Mouse (Mus musculus) limb, embryonic 13.5 days (tissue): ENCODE measurements around the gene Rap2a. TPM values are rescaled to one million over a fixed set of nuclear protein-coding genes. Genes with fewer than 3 reads are reported as not detected.

Experiments used
- ATAC-seq: fragments of 200-750 bp; cut with Nextera tagmentation; 2 replicates; pipeline ENCODE4 v1.8.0; 2017; ENCODE audit warnings: low read depth, moderate number of reproducible peaks, moderate TSS enrichment; ENCODE audit not compliant: low FRiP score
- H3K27ac ChIP-seq: fragments of 300-500 bp; sonication (generic); 2 replicates; pipeline ENCODE4 v1.5.1; 2015; ENCODE audit warnings: inconsistent platforms, mild to moderate bottlenecking, moderate library complexity
- H3K27me3 ChIP-seq: fragments of 300-500 bp; sonication (generic); 2 replicates; pipeline ENCODE4 v1.6.1; 2015; ENCODE audit warnings: mild to moderate bottlenecking, inconsistent platforms
- H3K36me3 ChIP-seq: fragments of 300-500 bp; sonication (generic); 2 replicates; pipeline ENCODE4 v1.6.1; 2015; ENCODE audit warnings: inconsistent platforms, mild to moderate bottlenecking, moderate library complexity
- H3K4me1 ChIP-seq: fragments of 300-500 bp; sonication (generic); 2 replicates; pipeline ENCODE4 v1.6.1; 2015; ENCODE audit warnings: inconsistent platforms
- H3K4me2 ChIP-seq: fragments of 300-500 bp; sonication (generic); replicated peaks from 2 replicates; pipeline ENCODE4 v1.6.1; 2015; ENCODE audit warnings: inconsistent platforms, mild to moderate bottlenecking, moderate library complexity
- H3K4me3 ChIP-seq: fragments of 300-500 bp; sonication (generic); 2 replicates; pipeline ENCODE4 v1.5.1; 2015; ENCODE audit warnings: moderate library complexity, mild to moderate bottlenecking, inconsistent platforms
- H3K9ac ChIP-seq: fragments of 300-500 bp; sonication (generic); 2 replicates; pipeline ENCODE4 v1.6.1; 2015; ENCODE audit warnings: mild to moderate bottlenecking, inconsistent platforms
- H3K9me3 ChIP-seq: fragments of 300-500 bp; sonication (generic); 2 replicates; pipeline ENCODE4 v1.6.1; 2016; ENCODE audit warnings: inconsistent platforms
- WGBS: fragments of 180-500 bp; shearing (Covaris S2); methylation state at CpG from one replicate; pipeline ENCODE4 v1.1.7; 2015; 5-methylcytosine and 5-hydroxymethylcytosine counted together
- polyA plus RNA-seq: library from polyadenylated mRNA; unstranded; fragments of >200 nt; fragmentation: Nextera tagmentation; extraction: Ambion mirVana; gene quantifications from 2 replicates; pipeline ENCODE4 v1.2.1, GENCODE M21; 2015

The Rap2a gene
- polyA plus RNA-seq = 12.3 and 12.8 TPM in 2 replicates

DNA sequence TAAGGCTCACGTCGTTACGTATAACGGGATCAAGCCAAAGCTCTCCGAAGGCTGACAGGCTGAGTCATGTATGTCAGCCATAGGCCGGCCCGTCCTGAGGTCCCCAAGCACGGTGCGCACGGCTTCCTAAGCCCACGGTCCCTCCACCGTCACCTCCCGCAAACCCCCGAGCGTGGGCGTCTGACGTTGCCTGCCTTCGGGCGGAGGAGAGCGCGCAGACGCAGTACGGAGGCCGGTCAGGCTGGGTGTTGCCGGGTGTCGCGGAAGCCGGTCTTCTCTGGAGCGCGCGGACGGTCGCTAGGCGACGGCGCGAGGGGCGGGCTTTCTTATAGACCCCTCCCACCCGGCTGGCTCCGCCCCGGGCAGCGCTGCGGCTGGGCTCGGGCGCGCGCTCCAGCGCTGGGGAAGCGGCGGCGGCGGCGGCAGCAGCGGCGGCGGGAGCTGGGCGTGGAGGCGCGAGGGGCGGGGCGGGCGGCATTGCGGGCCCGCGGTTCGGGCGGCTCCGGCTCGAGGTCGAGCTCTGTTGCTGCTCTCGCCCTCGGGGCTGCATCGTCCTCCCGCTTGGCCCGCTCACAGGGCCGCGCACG, at the start of gene Rap2a:
Gene Rap2a (plus strand): TSS at position 463 of the 587 bp plus-strand sequence.
- WGBS = under 1% methylated on average over 68 of the region's 78 CpGs
- Histone ChIP-seq H3K27ac (peak within 1 kb of the TSS; percentile 93), H3K9me3 (no peaks in the 10 kb centered on the region), H3K27me3 (no peaks in the 10 kb centered on the region), H3K4me2 (peak within 1 kb of the TSS; percentile 82), H3K4me1 (peaks cover 17% of the 10 kb centered on the region), H3K36me3 (peaks cover 7% of the 10 kb centered on the region; the same call in 1 of the 2 replicates), H3K9ac (peak within 1 kb of the TSS; percentile 85), H3K4me3 (peak within 1 kb of the TSS; percentile 80)
- peak; percentile 88 for ATAC-seq

DNA sequence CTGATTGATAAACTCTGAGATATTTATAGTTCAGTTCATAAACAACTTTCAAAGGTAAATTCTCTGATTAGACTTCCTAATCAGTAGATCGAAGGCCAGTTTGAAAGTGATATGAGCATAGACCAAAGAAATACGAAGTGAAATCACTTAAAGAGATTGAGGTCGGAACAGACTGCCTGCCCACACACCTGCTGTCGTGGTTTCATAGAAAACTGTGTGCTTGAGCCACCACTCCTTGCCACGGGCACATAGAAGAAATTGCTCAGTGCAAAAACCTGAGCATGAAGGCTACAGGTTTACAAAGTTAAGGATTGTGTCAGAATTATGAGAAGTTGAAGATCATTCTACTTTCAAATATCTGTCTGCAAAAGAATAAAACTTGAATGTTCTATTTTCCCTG, 49.7 kb upstream of the Rap2a start:
- peaks cover 15% of the 10 kb centered on the region for H3K9me3 ChIP-seq
- H3K27me3 ChIP-seq = no peaks in the 10 kb centered on the region
- 92% methylated on average over 5 of the region's 5 CpGs for WGBS
- H3K4me3 ChIP-seq = no peak overlapping the region
- peaks cover 63% of the 10 kb centered on the region for H3K36me3 ChIP-seq
- H3K9ac ChIP-seq = no peak overlapping the region
- no peak overlapping the region for H3K27ac ChIP-seq
- H3K4me2 ChIP-seq = no peak overlapping the region
- H3K4me1 ChIP-seq = no peaks in the 10 kb centered on the region
- no peak for ATAC-seq

DNA sequence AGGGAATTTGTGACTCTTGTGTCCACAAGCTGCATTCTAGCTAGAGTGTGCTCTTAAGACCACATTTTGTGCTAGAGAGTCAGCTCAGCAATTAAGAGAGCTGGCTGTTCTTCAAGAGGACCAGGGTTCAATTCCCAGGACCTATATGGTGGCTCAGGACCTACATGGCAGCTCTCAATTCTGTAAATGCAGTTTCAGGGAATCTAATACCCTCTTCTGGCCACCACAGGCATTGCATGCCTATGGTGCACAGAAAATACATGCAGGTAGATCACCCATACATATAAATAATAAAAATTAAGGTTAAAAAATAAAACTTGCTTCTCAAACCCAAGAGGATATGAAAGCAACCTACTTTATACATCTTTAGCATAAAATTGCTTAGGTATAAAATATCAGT, 45.5 kb upstream of the Rap2a start:
- H3K4me1 ChIP-seq = peaks cover 14% of the 10 kb centered on the region
- H3K36me3 ChIP-seq = peaks cover 47% of the 10 kb centered on the region
- no peak for ATAC-seq
- no peak overlapping the region for H3K4me3 ChIP-seq
- no peaks in the 10 kb centered on the region for H3K27me3 ChIP-seq
- H3K9ac ChIP-seq = no peak overlapping the region
- no peak overlapping the region for H3K27ac ChIP-seq
- H3K9me3 ChIP-seq = no peaks in the 10 kb centered on the region
- no peak overlapping the region for H3K4me2 ChIP-seq

DNA sequence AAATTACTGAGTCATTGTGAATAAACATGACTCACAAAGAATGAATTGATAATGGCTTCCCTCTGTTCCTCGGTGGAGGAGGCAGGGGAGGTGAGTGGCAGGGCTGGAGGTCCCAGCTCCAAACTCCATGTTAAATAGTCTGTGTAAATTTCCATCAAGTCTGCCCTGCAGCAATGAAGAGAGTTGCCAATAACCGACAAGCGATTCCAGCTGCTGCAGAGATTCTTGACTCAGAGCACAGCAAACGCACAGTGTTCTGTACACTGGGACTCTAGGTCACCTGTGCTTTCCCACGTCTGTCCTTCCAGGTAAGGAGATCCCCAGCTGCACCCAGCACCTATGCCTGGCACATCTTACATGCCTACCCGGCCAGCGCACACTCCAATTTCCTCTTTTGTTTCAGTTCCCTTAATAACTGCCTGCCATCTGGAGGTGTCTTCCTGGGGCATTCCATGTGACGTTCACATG, 44.3 kb upstream of the Rap2a start:
- no peaks in the 10 kb centered on the region for H3K9me3 ChIP-seq
- 53% methylated on average over 8 of the region's 8 CpGs for WGBS
- H3K27ac ChIP-seq = peak overlapping the region; percentile 79
- H3K4me3 ChIP-seq = no peak overlapping the region
- H3K9ac ChIP-seq = no peak overlapping the region
- H3K4me1 ChIP-seq = peaks cover 14% of the 10 kb centered on the region
- H3K4me2 ChIP-seq = no peak overlapping the region
- H3K27me3 ChIP-seq = no peaks in the 10 kb centered on the region
- H3K36me3 ChIP-seq = peaks cover 40% of the 10 kb centered on the region
- peak; percentile 69 for ATAC-seq

DNA sequence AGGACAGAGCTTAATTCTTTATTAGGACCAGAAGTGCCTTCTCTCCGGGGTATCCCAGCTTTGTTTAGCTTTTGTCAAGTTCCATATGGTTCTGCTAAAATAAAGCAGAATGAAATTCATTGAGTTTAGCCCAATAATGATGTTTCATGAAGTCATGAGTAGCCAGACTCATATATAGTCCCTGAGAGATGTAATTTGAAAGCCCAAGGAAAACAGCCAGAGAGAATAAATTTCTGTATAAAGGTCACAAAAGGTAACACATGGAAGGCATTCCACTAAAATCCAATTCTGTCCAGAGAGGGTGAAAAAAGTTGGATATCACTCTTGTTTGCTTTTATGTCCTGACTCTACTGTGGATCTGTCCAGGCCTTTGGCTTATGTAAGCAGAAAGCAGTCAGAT, 43.4 kb upstream of the Rap2a start:
- ATAC-seq = peak; percentile 45
- Histone ChIP-seq H3K27ac (peak overlapping the region; percentile 56; the same call in 1 of the 2 replicates), H3K4me3 (no peak overlapping the region)

DNA sequence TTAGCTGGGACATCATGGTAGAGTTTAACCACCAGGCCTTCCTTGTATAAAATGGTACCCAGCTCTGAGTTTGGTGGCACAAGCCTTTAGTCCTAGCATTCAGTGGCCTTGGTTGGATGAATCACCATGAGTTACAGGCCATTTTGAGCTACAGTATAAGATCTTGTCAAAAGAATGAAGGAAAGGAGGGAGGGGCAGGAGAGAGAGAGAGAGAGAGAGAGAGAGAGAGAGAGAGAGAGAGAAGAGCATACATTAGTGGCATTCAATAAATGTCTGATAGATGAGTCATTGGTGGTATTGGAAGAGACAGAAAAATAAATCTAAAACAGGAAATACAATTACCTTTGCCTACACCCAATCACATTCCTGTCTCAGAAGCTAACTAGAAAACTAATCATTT, 37.5 kb upstream of the Rap2a start:
- no peak overlapping the region for H3K9ac ChIP-seq

More for the DNA sequence above, 43.4 kb upstream of the Rap2a start:
- no peak overlapping the region for H3K4me2 ChIP-seq
- H3K27me3 ChIP-seq = no peaks in the 10 kb centered on the region
- 40% methylated on average over 1 of the region's 1 CpGs for WGBS
- H3K4me1 ChIP-seq = peaks cover 14% of the 10 kb centered on the region
- peaks cover 40% of the 10 kb centered on the region for H3K36me3 ChIP-seq
- H3K9ac ChIP-seq = no peak overlapping the region
- H3K9me3 ChIP-seq = 0 out of 2 replicates have a peak, but pooled peaks cover 6% of the 10 kb centered on the region

DNA sequence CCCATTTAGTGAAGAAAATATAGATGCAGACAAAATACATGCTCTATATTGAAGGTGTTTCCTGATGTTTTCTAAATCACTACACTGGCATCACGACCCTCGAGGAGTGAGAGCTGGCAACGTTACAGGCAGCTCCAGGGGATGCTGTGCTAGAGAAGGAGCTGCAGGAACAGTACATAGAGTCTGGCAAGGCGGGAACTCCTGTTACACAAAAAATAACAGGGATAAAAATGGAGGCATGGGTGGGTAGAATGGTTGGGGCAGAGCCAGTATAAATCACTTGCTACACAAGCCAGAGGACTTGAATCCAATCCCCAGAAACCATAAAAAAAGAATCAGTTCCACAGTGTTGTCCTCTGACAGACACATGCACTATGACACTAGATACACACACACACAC, 37.0 kb upstream of the Rap2a start:
- no peak overlapping the region for H3K27ac ChIP-seq
- 0 out of 2 replicates have a peak, but pooled peaks cover 9% of the 10 kb centered on the region for H3K9me3 ChIP-seq
- no peak for ATAC-seq
- H3K36me3 ChIP-seq = peaks cover 14% of the 10 kb centered on the region
- H3K4me3 ChIP-seq = no peak overlapping the region
- no peaks in the 10 kb centered on the region for H3K27me3 ChIP-seq
- H3K4me2 ChIP-seq = no peak overlapping the region
- H3K4me1 ChIP-seq = peaks cover 3% of the 10 kb centered on the region; the same call in 1 of the 2 replicates
- WGBS = 58% methylated on average over 4 of the region's 4 CpGs
- H3K9ac ChIP-seq = no peak overlapping the region

More for the DNA sequence above, 37.5 kb upstream of the Rap2a start:
- H3K4me2 ChIP-seq = no peak overlapping the region
- H3K4me1 ChIP-seq = peaks cover 3% of the 10 kb centered on the region; the same call in 1 of the 2 replicates
- H3K27me3 ChIP-seq = no peaks in the 10 kb centered on the region
- 0 out of 2 replicates have a peak, but pooled peaks cover 9% of the 10 kb centered on the region for H3K9me3 ChIP-seq
- no peak overlapping the region for H3K27ac ChIP-seq
- peaks cover 19% of the 10 kb centered on the region for H3K36me3 ChIP-seq
- ATAC-seq = no peak
- no peak overlapping the region for H3K4me3 ChIP-seq

DNA sequence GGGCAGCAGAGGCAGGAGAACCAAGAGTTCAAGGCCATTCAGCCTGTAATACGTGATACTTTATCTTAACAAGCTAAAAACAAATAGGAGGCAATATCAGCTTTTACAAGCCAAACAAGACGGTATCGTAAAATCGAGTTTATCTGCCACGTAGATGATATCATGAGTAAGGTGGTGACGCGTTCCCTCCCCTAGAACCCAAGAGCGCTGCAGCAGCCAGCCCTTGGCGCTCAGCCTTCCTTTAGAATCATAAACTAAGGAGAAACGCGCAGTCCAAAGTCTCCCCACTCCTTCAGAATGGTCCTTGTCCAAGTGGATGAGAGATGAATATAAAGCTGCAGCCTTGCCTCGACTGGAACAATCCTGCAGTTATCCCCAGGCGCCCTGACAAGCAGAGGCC, 36.4 kb upstream of the Rap2a start:
- peak overlapping the region; percentile 15; the same call in 1 of the 2 replicates for H3K27ac ChIP-seq
- H3K27me3 ChIP-seq = no peaks in the 10 kb centered on the region
- H3K4me3 ChIP-seq = no peak overlapping the region
- ATAC-seq = no peak
- no peak overlapping the region for H3K9ac ChIP-seq
- H3K4me1 ChIP-seq = peaks cover 3% of the 10 kb centered on the region; the same call in 1 of the 2 replicates
- WGBS = 86% methylated on average over 13 of the region's 13 CpGs
- no peak overlapping the region for H3K4me2 ChIP-seq
- H3K9me3 ChIP-seq = 0 out of 2 replicates have a peak, but pooled peaks cover 9% of the 10 kb centered on the region
- peaks cover 11% of the 10 kb centered on the region for H3K36me3 ChIP-seq

DNA sequence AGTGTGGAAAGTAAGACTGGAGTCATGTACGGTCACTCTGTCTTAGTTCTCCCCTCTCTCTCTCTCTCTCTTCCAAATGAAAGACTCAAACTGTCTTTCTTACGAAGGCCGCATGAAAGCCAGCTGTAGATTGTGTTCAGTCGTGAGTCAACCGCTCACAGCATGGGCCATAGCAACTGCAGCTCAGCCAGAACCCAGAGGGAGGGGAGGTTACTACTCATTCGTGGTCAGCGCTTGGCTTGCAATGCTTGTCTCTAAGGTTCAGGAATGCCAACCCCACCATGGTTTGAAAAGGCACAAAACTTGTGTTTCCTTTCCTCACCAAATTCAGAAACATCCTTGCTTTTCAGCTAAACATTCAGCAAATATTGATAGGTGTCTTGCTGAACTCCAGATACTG, 24.0 kb upstream of the Rap2a start:
- no peak overlapping the region for H3K4me2 ChIP-seq
- H3K27me3 ChIP-seq = no peaks in the 10 kb centered on the region
- WGBS = 89% methylated on average over 7 of the region's 7 CpGs
- ATAC-seq = no peak
- H3K27ac ChIP-seq = no peak overlapping the region
- no peaks in the 10 kb centered on the region for H3K36me3 ChIP-seq
- H3K9me3 ChIP-seq = peaks cover 13% of the 10 kb centered on the region
- H3K4me3 ChIP-seq = no peak overlapping the region
- H3K9ac ChIP-seq = no peak overlapping the region
- H3K4me1 ChIP-seq = no peaks in the 10 kb centered on the region

DNA sequence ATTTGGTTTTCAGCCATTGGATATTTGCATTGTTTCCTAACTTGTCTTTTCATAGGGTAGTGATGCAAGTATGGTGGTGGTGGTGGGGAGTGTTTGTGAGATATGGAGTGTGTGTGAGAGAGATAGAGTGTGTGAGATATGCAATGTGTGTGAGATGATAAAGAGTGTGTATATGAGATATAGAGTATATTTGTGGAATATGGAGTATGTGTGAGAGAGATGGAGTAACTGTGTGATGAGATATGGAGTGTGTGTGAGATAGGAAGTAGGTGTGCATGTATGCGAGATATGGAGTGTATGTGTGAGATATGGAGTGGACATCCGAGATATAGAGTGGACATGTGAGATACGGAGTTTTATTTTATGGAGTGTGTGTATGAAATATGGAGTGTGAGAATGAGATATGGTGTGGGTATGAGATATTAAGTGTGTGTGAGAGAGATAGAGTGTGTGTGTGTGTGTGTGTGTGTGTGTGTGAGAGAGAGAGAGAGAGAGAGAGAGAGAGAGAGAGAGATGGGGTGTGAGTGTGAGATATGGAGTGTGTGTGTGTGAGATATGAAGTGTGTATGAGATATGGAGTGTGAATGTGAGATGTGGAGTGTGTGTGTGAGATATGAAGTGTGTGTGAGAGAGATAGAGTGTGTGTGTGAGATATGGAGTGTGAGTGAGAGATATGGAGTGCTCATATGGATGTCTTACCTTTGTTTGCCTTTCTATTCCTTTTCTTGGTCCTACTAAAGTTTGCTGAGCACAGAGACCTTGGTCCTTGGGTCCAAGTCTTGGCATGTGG, 14.1 kb upstream of the Rap2a start:
- whole genome bisulfite sequencing = 93% methylated on average over 3 of the region's 3 CpGs
- H3K27me3 ChIP-seq = no peaks in the 10 kb centered on the region
- H3K4me1 ChIP-seq = no peaks in the 10 kb centered on the region
- H3K4me3 ChIP-seq = no peak overlapping the region
- no peak for ATAC-seq
- no peak overlapping the region for H3K4me2 ChIP-seq
- H3K27ac ChIP-seq = no peak overlapping the region
- no peak overlapping the region for H3K9ac ChIP-seq
- H3K9me3 ChIP-seq = no peaks in the 10 kb centered on the region
- no peaks in the 10 kb centered on the region for H3K36me3 ChIP-seq

DNA sequence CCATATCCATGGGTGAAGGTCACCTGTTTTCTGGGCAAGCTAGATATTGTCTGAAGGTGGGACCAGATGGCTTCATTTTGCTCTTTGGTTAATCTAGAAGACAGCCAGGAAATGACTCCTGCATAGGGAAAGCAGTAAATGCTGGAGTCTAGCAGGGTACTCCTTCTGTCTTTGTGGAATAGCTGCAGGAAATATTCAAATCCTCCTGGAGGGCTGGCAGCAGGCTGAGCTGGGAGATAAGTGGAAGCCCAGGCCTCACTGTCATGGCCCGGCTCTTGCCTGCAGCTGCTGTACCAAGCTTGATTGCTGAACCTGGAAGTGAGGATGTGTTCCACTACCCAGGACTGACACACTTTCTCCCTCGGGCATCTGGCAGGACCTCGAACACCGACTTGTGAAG, 11.4 kb upstream of the Rap2a start:
- no peak overlapping the region for H3K27ac ChIP-seq
- WGBS = 69% methylated on average over 4 of the region's 4 CpGs
- H3K27me3 ChIP-seq = no peaks in the 10 kb centered on the region
- no peak overlapping the region for H3K4me3 ChIP-seq
- no peaks in the 10 kb centered on the region for H3K4me1 ChIP-seq
- H3K36me3 ChIP-seq = no peaks in the 10 kb centered on the region
- H3K4me2 ChIP-seq = no peak overlapping the region
- no peak overlapping the region for H3K9ac ChIP-seq
- H3K9me3 ChIP-seq = no peaks in the 10 kb centered on the region
- no peak for ATAC-seq

DNA sequence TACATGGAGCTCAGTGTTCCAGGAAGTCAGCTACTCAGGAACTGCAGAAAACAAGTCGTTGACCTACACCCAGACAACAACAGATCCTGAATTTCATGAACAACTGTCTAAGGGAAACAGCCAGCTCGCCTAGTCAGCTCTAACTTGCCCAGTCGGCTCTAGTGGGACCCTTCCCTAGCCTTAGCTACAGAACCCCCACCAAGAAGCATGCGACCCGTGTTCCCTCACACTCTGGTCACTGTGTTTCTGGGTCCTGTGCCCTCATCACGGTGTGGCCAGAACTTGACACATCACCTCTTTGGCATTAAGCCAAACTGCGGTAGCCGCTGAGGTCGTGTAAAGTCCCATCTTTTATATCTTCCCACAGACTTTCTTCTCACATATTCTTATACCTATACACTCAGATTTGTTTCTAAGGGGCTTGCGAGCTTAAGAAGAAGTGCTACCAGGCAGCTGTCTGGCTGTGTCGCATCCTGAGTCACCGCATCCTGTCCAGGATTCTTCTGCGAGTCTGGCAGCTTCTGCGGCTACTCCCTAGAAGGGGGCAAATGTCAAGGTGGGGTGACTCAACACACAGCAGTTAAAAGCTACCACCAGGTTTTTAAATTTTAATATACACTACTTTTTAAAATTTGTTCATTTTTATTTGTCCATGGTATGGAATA, 9.0 kb upstream of the Rap2a start:
- Histone ChIP-seq H3K36me3 (no peaks in the 10 kb centered on the region), H3K27me3 (no peaks in the 10 kb centered on the region), H3K4me1 (no peaks in the 10 kb centered on the region), H3K4me3 (no peak overlapping the region), H3K9ac (no peak overlapping the region), H3K27ac (no peak overlapping the region), H3K4me2 (no peak overlapping the region), H3K9me3 (no peaks in the 10 kb centered on the region)
- WGBS = 86% methylated on average over 14 of the region's 14 CpGs
- ATAC-seq = no peak
